Mouse (Mus musculus) intestine, embryonic 16.5 days (tissue): ENCODE measurements around the gene Usp24. TPM values are rescaled to one million over a fixed set of nuclear protein-coding genes. Genes with fewer than 3 reads are reported as not detected.

Source experiments
- ATAC-seq: fragments of 200-750 bp; cut with Nextera tagmentation; 2 replicates; pipeline ENCODE4 v1.8.0; 2017; ENCODE audit warnings: moderate TSS enrichment, moderate library complexity
- H3K27ac ChIP-seq: fragments of 300-500 bp; sonication (generic); 2 replicates; pipeline ENCODE4 v1.5.1; 2014; ENCODE audit warnings: mild to moderate bottlenecking, low read length
- H3K27me3 ChIP-seq: fragments of 300-500 bp; sonication (generic); replicated peaks from 2 replicates; pipeline ENCODE4 v1.6.1; 2014; ENCODE audit warnings: low read length, control low read depth, mixed read lengths; ENCODE audit not compliant: control insufficient read depth, insufficient read depth
- H3K36me3 ChIP-seq: fragments of 300-500 bp; sonication (generic); 2 replicates; pipeline ENCODE4 v1.6.1; 2014; ENCODE audit warnings: low read length, control low read depth; ENCODE audit not compliant: control insufficient read depth, insufficient read depth
- H3K4me1 ChIP-seq: fragments of 300-500 bp; sonication (generic); 2 replicates; pipeline ENCODE4 v1.6.1; 2014; ENCODE audit warnings: low read length, control low read depth, mixed read lengths; ENCODE audit not compliant: control insufficient read depth, insufficient read depth
- H3K4me2 ChIP-seq: fragments of 300-500 bp; sonication (generic); 2 replicates; pipeline ENCODE4 v1.6.1; 2014; ENCODE audit warnings: low read depth, low read length, control low read depth
- H3K4me3 ChIP-seq: fragments of 300-500 bp; sonication (generic); 2 replicates; pipeline ENCODE4 v1.5.1; 2014; ENCODE audit warnings: mild to moderate bottlenecking, low read length
- H3K9ac ChIP-seq: fragments of 300-500 bp; sonication (generic); 2 replicates; pipeline ENCODE4 v1.6.1; 2014; ENCODE audit warnings: low read depth, low read length
- H3K9me3 ChIP-seq: fragments of 300-500 bp; sonication (generic); 2 replicates; pipeline ENCODE4 v1.6.1; 2016; ENCODE audit warnings: low read length, control low read depth; ENCODE audit not compliant: control insufficient read depth
- WGBS: fragments of 180-500 bp; shearing (Covaris S2); extraction: QIAGEN DNeasy Blood & Tissue Kit; methylation state at CpG from one replicate; pipeline ENCODE4 v1.1.7; 2014; 5-methylcytosine and 5-hydroxymethylcytosine counted together
- polyA plus RNA-seq: library from polyadenylated mRNA; unstranded; fragments of >200 nt; fragmentation: Nextera tagmentation; extraction: Ambion mirVana; gene quantifications from 2 replicates; pipeline ENCODE4 v1.2.1, GENCODE M21; 2015

Gene Usp24
- polyA plus RNA-seq, 1 experiment from 2014 or later, result 3.7 TPM

DNA sequence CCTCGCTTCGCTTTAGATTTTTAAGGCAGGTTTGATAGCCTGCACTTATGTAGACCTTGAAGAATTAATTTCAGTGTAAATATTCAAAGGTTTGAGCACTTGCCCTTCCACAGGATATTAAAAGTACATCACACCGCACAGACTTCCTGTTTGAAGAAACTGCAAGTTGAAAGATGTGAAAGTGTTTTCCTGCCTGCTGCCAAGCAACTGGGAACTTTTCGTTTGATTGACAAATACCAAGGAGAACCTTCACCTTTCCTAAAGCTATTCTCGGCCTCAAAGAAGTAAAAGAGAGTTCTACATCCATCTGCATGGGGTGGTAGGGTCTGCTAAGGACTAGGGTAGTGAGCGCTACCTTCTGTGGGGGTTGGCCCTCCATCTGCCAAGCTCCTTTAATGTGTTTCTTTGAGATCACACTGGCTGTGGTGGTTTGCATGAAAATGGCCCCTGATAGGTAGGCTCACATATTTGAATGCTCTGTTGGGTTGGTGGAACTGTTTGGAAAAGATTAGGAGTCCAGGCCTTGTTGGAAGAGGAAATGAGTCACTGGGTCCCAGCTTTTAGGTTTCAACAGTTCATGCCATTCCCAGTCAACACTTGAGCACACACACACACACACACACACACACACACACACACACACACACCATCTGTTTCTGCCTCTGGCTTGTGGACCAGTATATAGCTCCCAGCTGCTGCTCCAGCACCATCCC, 22.5 kb upstream of the Usp24 start:
- Histone ChIP-seq H3K4me3 (no peak overlapping the region), H3K4me1 (no peaks in the 10 kb centered on the region), H3K27me3 (no peaks in the 10 kb centered on the region), H3K9ac (no peak overlapping the region), H3K9me3 (no peaks in the 10 kb centered on the region), H3K36me3 (no peaks in the 10 kb centered on the region), H3K4me2 (no peak overlapping the region), H3K27ac (no peak overlapping the region)
- ATAC-seq, result no peak
- WGBS, result 72% methylated on average over 6 of the region's 6 CpGs

DNA sequence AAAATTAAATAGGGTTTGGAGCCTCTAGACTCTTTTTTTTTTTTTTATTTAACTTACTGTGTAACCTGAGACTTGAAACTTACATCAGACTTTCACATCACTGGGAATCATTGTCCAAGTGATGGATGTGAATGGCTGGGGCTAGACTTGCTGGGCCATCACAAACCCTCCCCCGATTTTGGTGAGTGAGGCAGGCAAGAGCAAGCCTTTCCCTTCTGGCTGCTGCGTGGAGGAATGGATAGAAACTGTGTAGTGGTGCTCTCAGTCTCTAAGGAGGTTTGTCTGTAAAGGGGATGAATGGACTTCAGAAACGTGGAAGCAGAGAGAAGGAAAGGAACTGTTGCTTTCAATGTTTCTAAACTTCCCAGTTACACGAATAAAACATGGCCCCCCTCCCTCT, 20.3 kb upstream of the Usp24 start:
- no peaks in the 10 kb centered on the region for H3K27me3 ChIP-seq
- ATAC-seq, result no peak
- no peak overlapping the region for H3K4me2 ChIP-seq
- WGBS, result 58% methylated on average over 4 of the region's 4 CpGs
- H3K4me3 ChIP-seq, result no peak overlapping the region
- H3K36me3 ChIP-seq, result no peaks in the 10 kb centered on the region
- H3K9ac ChIP-seq, result no peak overlapping the region
- H3K9me3 ChIP-seq, result no peaks in the 10 kb centered on the region
- no peaks in the 10 kb centered on the region for H3K4me1 ChIP-seq
- no peak overlapping the region for H3K27ac ChIP-seq

DNA sequence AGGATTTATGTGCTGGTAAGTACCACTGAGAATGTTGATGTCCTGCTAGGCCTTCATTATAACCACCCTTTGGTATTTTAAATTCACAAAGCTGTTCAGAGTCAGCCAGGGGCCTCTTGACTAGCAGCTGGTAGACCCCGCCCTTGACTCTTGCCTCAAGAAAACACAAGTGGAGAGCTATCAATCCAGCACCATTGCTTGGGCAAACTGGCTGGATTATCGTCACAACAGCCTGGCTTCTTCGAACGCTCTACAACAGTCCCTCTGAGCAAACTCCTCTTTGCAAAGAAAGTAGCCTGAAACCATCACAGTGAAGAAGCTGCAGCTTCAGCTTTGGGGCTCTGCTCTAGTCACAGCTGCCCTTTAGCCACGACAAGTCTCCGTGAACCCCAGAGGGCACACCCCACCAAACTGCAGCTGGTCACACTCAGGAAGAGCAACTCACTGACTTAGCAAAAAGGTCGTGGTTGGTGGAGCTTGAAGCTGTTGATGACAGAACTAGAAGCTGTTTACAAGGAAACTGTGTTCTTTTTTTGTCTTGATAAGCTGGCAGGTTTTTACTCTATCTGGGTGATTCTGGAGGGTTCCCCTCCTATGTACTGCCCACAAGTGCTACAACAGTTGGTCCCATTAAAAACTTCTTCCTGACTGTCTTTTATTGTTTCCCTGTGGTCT, 19.5 kb upstream of the Usp24 start:
- no peaks in the 10 kb centered on the region for H3K36me3 ChIP-seq
- no peaks in the 10 kb centered on the region for H3K4me1 ChIP-seq
- 87% methylated on average over 7 of the region's 7 CpGs for WGBS
- no peak overlapping the region for H3K4me3 ChIP-seq
- no peak overlapping the region for H3K9ac ChIP-seq
- H3K4me2 ChIP-seq, result no peak overlapping the region
- no peak for ATAC-seq
- no peaks in the 10 kb centered on the region for H3K9me3 ChIP-seq
- no peaks in the 10 kb centered on the region for H3K27me3 ChIP-seq
- H3K27ac ChIP-seq, result no peak overlapping the region

DNA sequence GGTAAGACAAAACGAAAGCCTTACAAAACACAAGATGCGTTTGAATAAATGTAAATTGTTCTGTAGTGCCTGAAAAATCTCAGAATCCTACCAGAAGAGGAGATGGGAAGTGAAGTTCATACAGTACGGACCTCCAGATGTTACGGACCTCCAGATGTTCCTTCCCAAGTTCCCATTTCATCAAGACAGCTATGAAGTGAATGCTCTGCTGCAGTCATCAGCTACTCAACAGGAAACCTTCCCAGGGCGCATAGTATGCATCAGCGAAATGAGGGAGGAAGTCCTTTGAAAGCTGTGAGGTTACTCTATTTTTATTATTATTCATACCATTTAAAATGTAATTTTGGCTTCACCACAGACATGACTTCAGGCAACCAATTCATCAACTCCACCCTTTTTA, 14.7 kb upstream of the Usp24 start:
- Histone ChIP-seq H3K4me1 (no peaks in the 10 kb centered on the region), H3K27ac (no peak overlapping the region), H3K27me3 (no peaks in the 10 kb centered on the region), H3K4me3 (no peak overlapping the region), H3K9me3 (no peaks in the 10 kb centered on the region), H3K36me3 (no peaks in the 10 kb centered on the region), H3K9ac (no peak overlapping the region), H3K4me2 (no peak overlapping the region)
- 70% methylated on average over 6 of the region's 6 CpGs for WGBS
- no peak for ATAC-seq

DNA sequence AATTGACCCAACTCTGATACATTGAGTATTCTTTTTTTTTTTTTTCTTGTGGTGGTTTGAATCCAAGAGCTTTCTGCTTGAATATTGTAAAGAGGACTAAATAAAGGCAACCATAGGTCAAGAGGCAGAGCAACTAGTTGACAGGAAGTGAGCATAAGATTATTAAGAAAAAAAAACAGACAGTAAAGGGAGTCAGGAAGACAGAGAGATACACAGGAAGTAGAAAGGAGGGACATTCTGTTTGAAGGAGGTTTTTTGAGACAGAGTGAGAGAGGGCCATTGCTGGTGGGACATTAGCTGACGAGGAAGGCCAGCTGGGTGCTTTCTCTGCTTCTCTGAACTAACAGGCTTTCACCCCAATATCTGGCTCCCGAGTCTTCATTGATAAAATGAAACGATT, 7.9 kb upstream of the Usp24 start:
- no peaks in the 10 kb centered on the region for H3K36me3 ChIP-seq
- H3K27ac ChIP-seq, result no peak overlapping the region
- no peak overlapping the region for H3K9ac ChIP-seq
- H3K4me1 ChIP-seq, result no peaks in the 10 kb centered on the region
- no peaks in the 10 kb centered on the region for H3K27me3 ChIP-seq
- 89% methylated on average over 3 of the region's 3 CpGs for WGBS
- no peak for ATAC-seq
- H3K4me2 ChIP-seq, result no peak overlapping the region
- no peak overlapping the region for H3K4me3 ChIP-seq
- H3K9me3 ChIP-seq, result no peaks in the 10 kb centered on the region

DNA sequence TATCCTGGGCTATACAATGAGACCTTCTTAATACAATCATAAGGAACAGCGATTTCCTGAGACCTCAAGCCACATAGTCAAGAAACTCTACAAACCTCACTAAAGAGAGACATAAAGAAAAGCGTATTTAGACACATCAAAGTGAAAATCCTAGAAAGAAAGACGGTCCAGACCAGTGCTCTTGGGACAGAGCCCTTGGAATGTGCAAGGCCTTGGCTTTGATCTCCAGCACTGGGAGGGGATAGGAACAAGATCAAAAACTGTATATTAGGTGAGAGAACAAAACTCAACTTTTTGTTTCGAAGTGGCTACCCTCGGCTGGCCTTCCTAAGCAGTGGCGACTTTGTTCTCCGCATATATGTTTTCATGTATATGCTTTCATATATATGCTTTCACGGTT, 3.4 kb upstream of the Usp24 start:
- no peak overlapping the region for H3K4me3 ChIP-seq
- H3K9ac ChIP-seq, result no peak overlapping the region
- H3K9me3 ChIP-seq, result no peaks in the 10 kb centered on the region
- no peak overlapping the region for H3K27ac ChIP-seq
- H3K27me3 ChIP-seq, result no peaks in the 10 kb centered on the region
- no peak overlapping the region for H3K4me2 ChIP-seq
- 86% methylated on average over 8 of the region's 8 CpGs for WGBS
- ATAC-seq, result no peak
- H3K4me1 ChIP-seq, result peaks cover 4% of the 10 kb centered on the region
- no peaks in the 10 kb centered on the region for H3K36me3 ChIP-seq

DNA sequence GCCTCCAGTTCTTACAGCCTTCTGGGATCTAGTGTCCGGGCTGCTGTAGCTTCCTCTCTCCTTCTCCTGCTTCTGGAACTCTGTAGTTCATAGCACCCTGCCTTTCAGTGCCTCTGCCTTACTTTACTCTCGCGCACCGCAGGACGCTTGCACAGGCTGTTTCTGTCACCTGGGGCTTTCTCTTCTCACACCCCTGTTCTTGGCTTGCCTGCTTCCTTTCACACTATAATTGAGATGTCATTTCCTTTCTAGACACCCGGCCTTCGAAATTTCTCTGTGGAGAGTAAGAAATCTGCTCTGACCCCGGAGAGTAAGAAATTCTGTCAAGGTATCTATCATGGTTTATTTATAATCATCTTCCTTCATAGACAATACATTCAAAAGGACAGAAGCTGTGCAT, 2.9 kb upstream of the Usp24 start:
- no peaks in the 10 kb centered on the region for H3K36me3 ChIP-seq
- 83% methylated on average over 8 of the region's 8 CpGs for WGBS

DNA sequence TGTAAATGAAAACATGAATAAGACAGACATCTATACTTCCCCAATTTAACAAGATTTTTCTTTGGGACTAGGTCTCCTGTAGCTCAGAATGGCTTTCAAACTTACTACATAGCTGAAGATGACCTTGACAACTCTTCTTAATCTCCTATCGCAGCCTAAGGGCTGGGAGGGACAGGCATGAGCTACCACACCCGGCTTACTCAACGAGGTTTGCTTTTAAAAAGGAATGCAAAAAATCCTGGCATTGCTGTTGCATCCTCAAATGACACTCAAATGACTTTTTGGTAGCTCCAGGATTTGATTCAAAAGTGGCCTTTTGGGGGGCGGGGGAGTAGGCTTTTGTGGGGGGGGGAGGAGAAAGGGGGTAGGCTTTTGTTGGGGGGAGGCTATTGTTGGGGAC, 2.1 kb upstream of the Usp24 start:
- no peak for ATAC-seq
- no peaks in the 10 kb centered on the region for H3K36me3 ChIP-seq
- no peak overlapping the region for H3K9ac ChIP-seq
- H3K27ac ChIP-seq, result no peak overlapping the region
- H3K4me1 ChIP-seq, result peaks cover 12% of the 10 kb centered on the region
- no peaks in the 10 kb centered on the region for H3K27me3 ChIP-seq
- H3K4me2 ChIP-seq, result no peak overlapping the region
- 60% methylated on average over 4 of the region's 4 CpGs for WGBS
- no peaks in the 10 kb centered on the region for H3K9me3 ChIP-seq
- no peak overlapping the region for H3K4me3 ChIP-seq

More for the DNA sequence above, 2.9 kb upstream of the Usp24 start:
- no peaks in the 10 kb centered on the region for H3K27me3 ChIP-seq
- no peak overlapping the region for H3K4me3 ChIP-seq
- no peak overlapping the region for H3K9ac ChIP-seq
- peaks cover 8% of the 10 kb centered on the region for H3K4me1 ChIP-seq
- H3K27ac ChIP-seq, result no peak overlapping the region
- no peak overlapping the region for H3K4me2 ChIP-seq
- no peaks in the 10 kb centered on the region for H3K9me3 ChIP-seq
- ATAC-seq, result no peak

DNA sequence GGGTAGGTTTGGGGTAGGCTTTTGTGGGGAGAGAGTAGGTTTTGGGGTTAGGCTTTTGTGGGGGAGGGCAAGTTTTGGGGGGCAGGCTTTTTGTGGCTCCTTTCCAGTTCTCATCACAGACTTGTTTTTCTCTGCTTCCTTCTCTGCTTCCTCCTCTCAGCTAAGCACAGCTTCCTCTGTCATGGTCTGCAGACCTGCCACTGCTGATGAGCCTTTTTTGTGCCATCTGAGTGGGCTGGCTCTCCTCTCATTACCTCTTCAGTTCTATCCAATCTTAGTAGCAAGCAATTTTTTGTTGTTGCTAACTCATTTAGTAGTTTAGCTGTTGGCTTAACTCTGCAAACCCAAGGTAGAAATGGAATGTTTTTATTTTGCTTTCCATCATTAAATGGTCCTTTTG, 1.7 kb upstream of the Usp24 start:
- H3K36me3 ChIP-seq, result no peaks in the 10 kb centered on the region
- no peak overlapping the region for H3K27ac ChIP-seq
- H3K4me1 ChIP-seq, result peaks cover 12% of the 10 kb centered on the region
- H3K9me3 ChIP-seq, result no peaks in the 10 kb centered on the region
- H3K4me2 ChIP-seq, result no peak overlapping the region
- H3K4me3 ChIP-seq, result no peak overlapping the region
- no peak for ATAC-seq
- no peak overlapping the region for H3K9ac ChIP-seq
- H3K27me3 ChIP-seq, result no peaks in the 10 kb centered on the region
